Mouse (Mus musculus) kidney, adult 10 weeks (tissue): ENCODE results near the gene Tbck. TPM values are rescaled to one million over a fixed set of nuclear protein-coding genes. Genes with fewer than 3 reads are reported as not detected.

ENCODE experiments used
- polyA plus RNA-seq: library from polyadenylated mRNA; stranded (reverse); fragments of 350-450 nt; fragmentation: Illumina TruSeq; extraction: RNeasy Lipid Tissue Mini Kit (QIAGEN cat#74804); gene quantifications from one replicate; pipeline ENCODE4 v1.2.3, GENCODE M21; 2014; ENCODE audit warnings: low read depth, low replicate concordance

The Tbck gene
- 24.1 TPM for polyA plus RNA-seq

GRCm38 (mm10) chr3:132683447-132684230 lies at the start of gene Tbck:
Tbck (plus strand) TSS chr3:132684144.

GRCm38 (mm10) chr3:132684231-132684928 lies 436 bp downstream of the Tbck start, which contains the start of gene Aimp1:
Aimp1 (minus strand) TSS chr3:132684370.

Other genes starting within 250 kb of the Tbck start
- gene Gimd1, start 54.3 kb upstream of the Tbck start, polyA plus RNA-seq = 1.4 TPM
- gene Aimp1, start 226 bp downstream of the Tbck start, polyA plus RNA-seq = 77.8 TPM